Mouse (Mus musculus): Measurements from ENCODE around the gene Tardbp. TPM values are rescaled to one million over a fixed set of nuclear protein-coding genes. Genes with fewer than 3 reads are reported as not detected.
A peak's percentile ranks its signal among the peaks of the same experiment; 100 is the strongest.

The Tardbp gene
- polyA plus RNA-seq, 1 experiment from 2014 or later, result 211 TPM

GRCm38 (mm10) chr4:148625756-148626622 is 830 bp downstream of the Tardbp start:
- no peaks in the 10 kb centered on the region for H3K27me3 ChIP-seq (ENCODE audit: control insufficient read depth, insufficient read depth, low read length)
- DNase-seq (ENCODE audit: low spot score), result peak; percentile 31
- no peaks in the 10 kb centered on the region for H3K9me3 ChIP-seq (ENCODE audit: control insufficient read depth, low read length)
- 1% methylated on average over 57 of the region's 57 CpGs for WGBS
- H3K4me2 ChIP-seq (ENCODE audit: low read depth), result peak overlapping the region; percentile 94
- H3K4me1 ChIP-seq (ENCODE audit: control insufficient read depth, insufficient read depth, low read length), result peaks cover 8% of the 10 kb centered on the region; the same call in 1 of the 2 replicates
- H3K9ac ChIP-seq (ENCODE audit: low read length), result peak overlapping the region; percentile 100
- ATAC-seq (ENCODE audit: insufficient read depth, low FRiP score, low TSS enrichment), result peak; percentile 54
- H3K27ac ChIP-seq (ENCODE audit: low read depth, low read length), result peak overlapping the region; percentile 94
- H3K4me3 ChIP-seq (ENCODE audit: low read depth, low read length), result peak overlapping the region; percentile 84
- peaks cover 24% of the 10 kb centered on the region for H3K36me3 ChIP-seq (ENCODE audit: control insufficient read depth, insufficient read depth, low read length)

GRCm38 (mm10) chr4:148625010-148625409 is 1.8 kb downstream of the Tardbp start:
- Histone ChIP-seq H3K4me2 (ENCODE audit: low read depth) (peak overlapping the region; percentile 94), H3K9ac (ENCODE audit: low read length) (no peak overlapping the region), H3K4me3 (ENCODE audit: low read depth, low read length) (peak overlapping the region; percentile 84; the same call in 1 of the 2 replicates), H3K27ac (ENCODE audit: low read depth, low read length) (no peak overlapping the region), H3K36me3 (ENCODE audit: control insufficient read depth, insufficient read depth, low read length) (peaks cover 28% of the 10 kb centered on the region), H3K4me1 (ENCODE audit: control insufficient read depth, insufficient read depth, low read length) (peaks cover 8% of the 10 kb centered on the region; the same call in 1 of the 2 replicates), H3K27me3 (ENCODE audit: control insufficient read depth, insufficient read depth, low read length) (no peaks in the 10 kb centered on the region), H3K9me3 (ENCODE audit: control insufficient read depth, low read length) (no peaks in the 10 kb centered on the region)
- WGBS, result 88% methylated on average over 10 of the region's 10 CpGs
- ATAC-seq (ENCODE audit: insufficient read depth, low FRiP score, low TSS enrichment), result no peak
- no peak for DNase-seq (ENCODE audit: low spot score)

GRCm38 (mm10) chr4:148623609-148624008 is 3.2 kb downstream of the Tardbp start:
- peaks cover 38% of the 10 kb centered on the region for H3K36me3 ChIP-seq (ENCODE audit: control insufficient read depth, insufficient read depth, low read length)
- WGBS, result 88% methylated on average over 4 of the region's 4 CpGs
- no peak overlapping the region for H3K27ac ChIP-seq (ENCODE audit: low read depth, low read length)
- H3K9me3 ChIP-seq (ENCODE audit: control insufficient read depth, low read length), result no peaks in the 10 kb centered on the region
- peaks cover 8% of the 10 kb centered on the region; the same call in 1 of the 2 replicates for H3K4me1 ChIP-seq (ENCODE audit: control insufficient read depth, insufficient read depth, low read length)
- no peak overlapping the region for H3K4me2 ChIP-seq (ENCODE audit: low read depth)
- ATAC-seq (ENCODE audit: insufficient read depth, low FRiP score, low TSS enrichment), result no peak
- no peak overlapping the region for H3K9ac ChIP-seq (ENCODE audit: low read length)
- no peak for DNase-seq (ENCODE audit: low spot score)
- no peaks in the 10 kb centered on the region for H3K27me3 ChIP-seq (ENCODE audit: control insufficient read depth, insufficient read depth, low read length)
- H3K4me3 ChIP-seq (ENCODE audit: low read depth, low read length), result no peak overlapping the region

GRCm38 (mm10) chr4:148622485-148622884 is 4.3 kb downstream of the Tardbp start:
- Histone ChIP-seq H3K27me3 (ENCODE audit: control insufficient read depth, insufficient read depth, low read length) (no peaks in the 10 kb centered on the region), H3K9ac (ENCODE audit: low read length) (no peak overlapping the region), H3K4me3 (ENCODE audit: low read depth, low read length) (no peak overlapping the region), H3K4me1 (ENCODE audit: control insufficient read depth, insufficient read depth, low read length) (peaks cover 8% of the 10 kb centered on the region; the same call in 1 of the 2 replicates), H3K27ac (ENCODE audit: low read depth, low read length) (no peak overlapping the region), H3K4me2 (ENCODE audit: low read depth) (no peak overlapping the region), H3K36me3 (ENCODE audit: control insufficient read depth, insufficient read depth, low read length) (peaks cover 38% of the 10 kb centered on the region), H3K9me3 (ENCODE audit: control insufficient read depth, low read length) (no peaks in the 10 kb centered on the region)
- no peak for ATAC-seq (ENCODE audit: insufficient read depth, low FRiP score, low TSS enrichment)
- DNase-seq (ENCODE audit: low spot score), result no peak
- 94% methylated on average over 4 of the region's 4 CpGs for WGBS

- DNase-seq (ENCODE audit: low spot score) (no peak), ATAC-seq (ENCODE audit: insufficient read depth, low FRiP score, low TSS enrichment) (no peak)
- no peak overlapping the region for H3K27ac ChIP-seq (ENCODE audit: low read depth, low read length)
- H3K9ac ChIP-seq (ENCODE audit: low read length), result no peak overlapping the region
- H3K4me1 ChIP-seq (ENCODE audit: control insufficient read depth, insufficient read depth, low read length), result peaks cover 5% of the 10 kb centered on the region; the same call in 1 of the 2 replicates
- H3K36me3 ChIP-seq (ENCODE audit: control insufficient read depth, insufficient read depth, low read length), result peaks cover 41% of the 10 kb centered on the region
- no peak overlapping the region for H3K4me2 ChIP-seq (ENCODE audit: low read depth)
- H3K4me3 ChIP-seq (ENCODE audit: low read depth, low read length), result no peak overlapping the region
- H3K27me3 ChIP-seq (ENCODE audit: control insufficient read depth, insufficient read depth, low read length), result no peaks in the 10 kb centered on the region
- H3K9me3 ChIP-seq (ENCODE audit: control insufficient read depth, low read length), result no peaks in the 10 kb centered on the region
- whole genome bisulfite sequencing, result 91% methylated on average over 1 of the region's 1 CpGs
Measured at GRCm38 (mm10) chr4:148620718-148621117, 6.1 kb downstream of the Tardbp start.

- DNase-seq (ENCODE audit: low spot score), result no peak
- 81% methylated on average over 1 of the region's 1 CpGs for WGBS
- Histone ChIP-seq H3K27ac (ENCODE audit: low read depth, low read length) (no peak overlapping the region), H3K27me3 (ENCODE audit: control insufficient read depth, insufficient read depth, low read length) (no peaks in the 10 kb centered on the region), H3K4me3 (ENCODE audit: low read depth, low read length) (no peak overlapping the region), H3K36me3 (ENCODE audit: control insufficient read depth, insufficient read depth, low read length) (peaks cover 40% of the 10 kb centered on the region), H3K4me1 (ENCODE audit: control insufficient read depth, insufficient read depth, low read length) (peaks cover 1% of the 10 kb centered on the region; the same call in 1 of the 2 replicates), H3K9me3 (ENCODE audit: control insufficient read depth, low read length) (no peaks in the 10 kb centered on the region), H3K9ac (ENCODE audit: low read length) (no peak overlapping the region), H3K4me2 (ENCODE audit: low read depth) (no peak overlapping the region)
- ATAC-seq (ENCODE audit: insufficient read depth, low FRiP score, low TSS enrichment), result no peak
Measured at GRCm38 (mm10) chr4:148619805-148620204, 7.0 kb downstream of the Tardbp start.

GRCm38 (mm10) chr4:148613738-148614137 is 13.1 kb downstream of the Tardbp start:
- H3K36me3 ChIP-seq (ENCODE audit: control insufficient read depth, insufficient read depth, low read length), result peaks cover 9% of the 10 kb centered on the region
- 68% methylated on average over 9 of the region's 9 CpGs for WGBS
- no peak for DNase-seq (ENCODE audit: low spot score)

GRCm38 (mm10) chr4:148612557-148612956 is 14.3 kb downstream of the Tardbp start:
- 59% methylated on average over 4 of the region's 4 CpGs for WGBS
- H3K4me2 ChIP-seq (ENCODE audit: low read depth), result no peak overlapping the region
- no peak overlapping the region for H3K9ac ChIP-seq (ENCODE audit: low read length)
- H3K4me3 ChIP-seq (ENCODE audit: low read depth, low read length), result no peak overlapping the region
- H3K9me3 ChIP-seq (ENCODE audit: control insufficient read depth, low read length), result no peaks in the 10 kb centered on the region
- no peaks in the 10 kb centered on the region for H3K4me1 ChIP-seq (ENCODE audit: control insufficient read depth, insufficient read depth, low read length)
- no peak overlapping the region for H3K27ac ChIP-seq (ENCODE audit: low read depth, low read length)
- peaks cover 9% of the 10 kb centered on the region for H3K36me3 ChIP-seq (ENCODE audit: control insufficient read depth, insufficient read depth, low read length)
- H3K27me3 ChIP-seq (ENCODE audit: control insufficient read depth, insufficient read depth, low read length), result no peaks in the 10 kb centered on the region
- no peak for ATAC-seq (ENCODE audit: insufficient read depth, low FRiP score, low TSS enrichment)
- no peak for DNase-seq (ENCODE audit: low spot score)

More at GRCm38 (mm10) chr4:148613738-148614137, 13.1 kb downstream of the Tardbp start:
- Histone ChIP-seq H3K4me3 (ENCODE audit: low read depth, low read length) (no peak overlapping the region), H3K9me3 (ENCODE audit: control insufficient read depth, low read length) (no peaks in the 10 kb centered on the region), H3K27me3 (ENCODE audit: control insufficient read depth, insufficient read depth, low read length) (no peaks in the 10 kb centered on the region), H3K27ac (ENCODE audit: low read depth, low read length) (no peak overlapping the region), H3K9ac (ENCODE audit: low read length) (no peak overlapping the region), H3K4me1 (ENCODE audit: control insufficient read depth, insufficient read depth, low read length) (no peaks in the 10 kb centered on the region), H3K4me2 (ENCODE audit: low read depth) (no peak overlapping the region)
- ATAC-seq (ENCODE audit: insufficient read depth, low FRiP score, low TSS enrichment), result 0 out of 2 replicates have a peak, but pooled peaks have one; percentile 26

Data from neural tube, embryonic 11.5 days (tissue).